Mouse (Mus musculus): ENCODE results near the gene Ccdc170. TPM values are rescaled to one million over a fixed set of nuclear protein-coding genes. Genes with fewer than 3 reads are reported as not detected.

The Ccdc170 gene
- polyA plus RNA-seq, 1 experiment from 2014 or later = 0.34 TPM

- H3K9me3 ChIP-seq = no peaks in the 10 kb centered on the region
- peaks cover 14% of the 10 kb centered on the region for H3K4me1 ChIP-seq (replicated peaks)
- DNase-seq (ENCODE audit: low spot score) = peak; percentile 54
- WGBS = 22% methylated on average over 7 of the region's 7 CpGs
- H3K27me3 ChIP-seq (ENCODE audit: insufficient read depth, poor library complexity, severe bottlenecking) = no peaks in the 10 kb centered on the region
- H3K4me3 ChIP-seq = no peak overlapping the region
- H3K27ac ChIP-seq = peak overlapping the region; percentile 69; the same call in 1 of the 2 replicates
- H3K36me3 ChIP-seq = no peaks in the 10 kb centered on the region
Observed at GRCm38 (mm10) chr10:4528043-4528442, 45.7 kb downstream of the Ccdc170 start.

- 84% methylated on average over 9 of the region's 9 CpGs for WGBS
- Histone ChIP-seq H3K27me3 (ENCODE audit: insufficient read depth, poor library complexity, severe bottlenecking) (no peaks in the 10 kb centered on the region), H3K27ac (no peak overlapping the region), H3K9me3 (no peaks in the 10 kb centered on the region), H3K4me1 (replicated peaks) (peaks cover 9% of the 10 kb centered on the region), H3K4me3 (no peak overlapping the region), H3K36me3 (no peaks in the 10 kb centered on the region)
- DNase-seq (ENCODE audit: low spot score) = no peak
Observed at GRCm38 (mm10) chr10:4530638-4531235, 48.4 kb downstream of the Ccdc170 start.

- WGBS = 77% methylated on average over 6 of the region's 6 CpGs
- H3K27ac ChIP-seq = no peak overlapping the region
Observed at GRCm38 (mm10) chr10:4531933-4532332, 49.6 kb downstream of the Ccdc170 start.

GRCm38 (mm10) chr10:4532731-4533130, 50.4 kb downstream of the Ccdc170 start:
- H3K4me1 ChIP-seq (replicated peaks) = peaks cover 9% of the 10 kb centered on the region
- no peaks in the 10 kb centered on the region for H3K9me3 ChIP-seq
- no peak for DNase-seq (ENCODE audit: low spot score)
- no peak overlapping the region for H3K27ac ChIP-seq
- H3K4me3 ChIP-seq = no peak overlapping the region
- 77% methylated on average over 6 of the region's 6 CpGs for WGBS
- H3K36me3 ChIP-seq = no peaks in the 10 kb centered on the region
- no peaks in the 10 kb centered on the region for H3K27me3 ChIP-seq (ENCODE audit: insufficient read depth, poor library complexity, severe bottlenecking)

More at GRCm38 (mm10) chr10:4531933-4532332, 49.6 kb downstream of the Ccdc170 start:
- Histone ChIP-seq H3K4me1 (replicated peaks) (peaks cover 9% of the 10 kb centered on the region), H3K9me3 (no peaks in the 10 kb centered on the region), H3K4me3 (no peak overlapping the region), H3K36me3 (no peaks in the 10 kb centered on the region), H3K27me3 (ENCODE audit: insufficient read depth, poor library complexity, severe bottlenecking) (no peaks in the 10 kb centered on the region)
- no peak for DNase-seq (ENCODE audit: low spot score)

- no peak overlapping the region for H3K4me3 ChIP-seq
- H3K4me1 ChIP-seq (replicated peaks) = no peaks in the 10 kb centered on the region
- H3K9me3 ChIP-seq = no peaks in the 10 kb centered on the region
- H3K27ac ChIP-seq = no peak overlapping the region
- no peaks in the 10 kb centered on the region for H3K36me3 ChIP-seq
- H3K27me3 ChIP-seq (ENCODE audit: insufficient read depth, poor library complexity, severe bottlenecking) = no peaks in the 10 kb centered on the region
- DNase-seq (ENCODE audit: low spot score) = no peak
- 83% methylated on average over 11 of the region's 11 CpGs for WGBS
Observed at GRCm38 (mm10) chr10:4533873-4534272, 51.6 kb downstream of the Ccdc170 start.

- Histone ChIP-seq H3K4me1 (replicated peaks) (no peaks in the 10 kb centered on the region), H3K4me3 (no peak overlapping the region), H3K27me3 (ENCODE audit: insufficient read depth, poor library complexity, severe bottlenecking) (no peaks in the 10 kb centered on the region; the same call in 1 of the 2 replicates), H3K27ac (no peak overlapping the region), H3K9me3 (peaks cover 11% of the 10 kb centered on the region), H3K36me3 (no peaks in the 10 kb centered on the region)
- DNase-seq (ENCODE audit: low spot score) = no peak
- 93% methylated on average over 2 of the region's 2 CpGs for whole genome bisulfite sequencing
Observed at GRCm38 (mm10) chr10:4545550-4545949, 63.2 kb downstream of the Ccdc170 start.

- Histone ChIP-seq H3K9me3 (no peaks in the 10 kb centered on the region), H3K4me3 (no peak overlapping the region), H3K27me3 (ENCODE audit: insufficient read depth, poor library complexity, severe bottlenecking) (no peaks in the 10 kb centered on the region; the same call in 1 of the 2 replicates), H3K36me3 (no peaks in the 10 kb centered on the region), H3K27ac (peak overlapping the region; percentile 50; the same call in 1 of the 2 replicates), H3K4me1 (replicated peaks) (peaks cover 9% of the 10 kb centered on the region)
- 69% methylated on average over 9 of the region's 9 CpGs for WGBS
- no peak for DNase-seq (ENCODE audit: low spot score)
Observed at GRCm38 (mm10) chr10:4553442-4554119, 71.3 kb downstream of the Ccdc170 start.

- 88% methylated on average over 3 of the region's 3 CpGs for WGBS
- no peak for DNase-seq (ENCODE audit: low spot score)
- H3K4me3 ChIP-seq = no peak overlapping the region
- H3K9me3 ChIP-seq = no peaks in the 10 kb centered on the region
- no peak overlapping the region for H3K27ac ChIP-seq
- H3K4me1 ChIP-seq (replicated peaks) = peaks cover 9% of the 10 kb centered on the region
- H3K36me3 ChIP-seq = no peaks in the 10 kb centered on the region
- no peaks in the 10 kb centered on the region for H3K27me3 ChIP-seq (ENCODE audit: insufficient read depth, poor library complexity, severe bottlenecking)
Observed at GRCm38 (mm10) chr10:4556842-4557377, 74.6 kb downstream of the Ccdc170 start.

GRCm38 (mm10) chr10:4559132-4559531, 76.8 kb downstream of the Ccdc170 start:
- H3K9me3 ChIP-seq = no peaks in the 10 kb centered on the region
- no peaks in the 10 kb centered on the region for H3K4me1 ChIP-seq (replicated peaks)
- no peak for DNase-seq (ENCODE audit: low spot score)
- no peak overlapping the region for H3K4me3 ChIP-seq
- H3K27me3 ChIP-seq (ENCODE audit: insufficient read depth, poor library complexity, severe bottlenecking) = no peaks in the 10 kb centered on the region
- WGBS = 36% methylated on average over 4 of the region's 4 CpGs
- H3K36me3 ChIP-seq = no peaks in the 10 kb centered on the region
- H3K27ac ChIP-seq = no peak overlapping the region

GRCm38 (mm10) chr10:4565148-4565547, 82.8 kb downstream of the Ccdc170 start:
- no peak overlapping the region for H3K27ac ChIP-seq
- no peaks in the 10 kb centered on the region for H3K27me3 ChIP-seq (ENCODE audit: insufficient read depth, poor library complexity, severe bottlenecking)
- no peaks in the 10 kb centered on the region for H3K36me3 ChIP-seq
- WGBS = 92% methylated on average over 1 of the region's 1 CpGs
- no peak overlapping the region for H3K4me3 ChIP-seq
- H3K9me3 ChIP-seq = no peaks in the 10 kb centered on the region
- no peak for DNase-seq (ENCODE audit: low spot score)
- H3K4me1 ChIP-seq (replicated peaks) = no peaks in the 10 kb centered on the region

- no peaks in the 10 kb centered on the region for H3K27me3 ChIP-seq (ENCODE audit: insufficient read depth, poor library complexity, severe bottlenecking)
- H3K36me3 ChIP-seq = no peaks in the 10 kb centered on the region
- H3K27ac ChIP-seq = no peak overlapping the region
- H3K4me3 ChIP-seq = no peak overlapping the region
- no peaks in the 10 kb centered on the region for H3K9me3 ChIP-seq
- H3K4me1 ChIP-seq (replicated peaks) = no peaks in the 10 kb centered on the region
- WGBS = 91% methylated on average over 4 of the region's 4 CpGs
- DNase-seq (ENCODE audit: low spot score) = no peak
Observed at GRCm38 (mm10) chr10:4570778-4571177, 88.5 kb downstream of the Ccdc170 start.

GRCm38 (mm10) chr10:4571304-4571703, 89.0 kb downstream of the Ccdc170 start:
- H3K9me3 ChIP-seq = no peaks in the 10 kb centered on the region
- 69% methylated on average over 4 of the region's 4 CpGs for WGBS
- H3K27ac ChIP-seq = no peak overlapping the region
- no peaks in the 10 kb centered on the region for H3K27me3 ChIP-seq (ENCODE audit: insufficient read depth, poor library complexity, severe bottlenecking)
- H3K4me3 ChIP-seq = no peak overlapping the region
- no peaks in the 10 kb centered on the region for H3K36me3 ChIP-seq
- no peak for DNase-seq (ENCODE audit: low spot score)
- no peaks in the 10 kb centered on the region for H3K4me1 ChIP-seq (replicated peaks)

GRCm38 (mm10) chr10:4581905-4582304, 99.6 kb downstream of the Ccdc170 start:
- DNase-seq (ENCODE audit: low spot score) = peak; percentile 30
- Histone ChIP-seq H3K36me3 (no peaks in the 10 kb centered on the region), H3K4me3 (no peak overlapping the region), H3K4me1 (replicated peaks) (no peaks in the 10 kb centered on the region), H3K27me3 (ENCODE audit: insufficient read depth, poor library complexity, severe bottlenecking) (no peaks in the 10 kb centered on the region), H3K9me3 (no peaks in the 10 kb centered on the region), H3K27ac (no peak overlapping the region)
- WGBS = 83% methylated on average over 5 of the region's 5 CpGs

Data from hindbrain, embryonic 10.5 days (tissue).